Mouse (Mus musculus): Measurements from ENCODE around the gene Pdzd3. TPM values are rescaled to one million over a fixed set of nuclear protein-coding genes. Genes with fewer than 3 reads are reported as not detected.

The Pdzd3 gene
- not detected for polyA plus RNA-seq (2014; fragmentation: Illumina TruSeq; extraction: RNeasy Lipid Tissue Mini Kit (QIAGEN cat#74804); ENCODE audit: low read depth, low replicate concordance)

GRCm38 (mm10) chr9:44251314-44251713 is at the start of gene Pdzd3:
Gene Pdzd3, minus strand, starts transcription at chr9:44251471.

GRCm38 (mm10) chr9:44288076-44288958 is 37.0 kb upstream of the Pdzd3 start, which contains the start of gene Abcg4:
Gene Abcg4, minus strand, starts transcription at chr9:44288615.

GRCm38 (mm10) chr9:44268432-44268831 is 17.2 kb upstream of the Pdzd3 start, which contains the start of gene Nlrx1:
Gene Nlrx1, minus strand, starts transcription at chr9:44268599.

GRCm38 (mm10) chr9:44240399-44240798 is 10.9 kb downstream of the Pdzd3 start, which contains the start of gene Ccdc153:
Gene Ccdc153, plus strand, starts transcription at chr9:44240676.

GRCm38 (mm10) chr9:44233802-44234478 is 17.3 kb downstream of the Pdzd3 start, which contains the start of gene Cbl:
Gene Cbl, minus strand, starts transcription at chr9:44234049.

Other genes with a start within 250 kb of the Pdzd3 start
- gene Thy1, start 208.1 kb downstream of the Pdzd3 start, polyA plus RNA-seq (2014; fragmentation: Illumina TruSeq; extraction: RNeasy Lipid Tissue Mini Kit (QIAGEN cat#74804); ENCODE audit: low read depth, low replicate concordance), result 3.5 TPM
- gene Usp2, start 184.4 kb downstream of the Pdzd3 start, polyA plus RNA-seq (2014; fragmentation: Illumina TruSeq; extraction: RNeasy Lipid Tissue Mini Kit (QIAGEN cat#74804); ENCODE audit: low read depth, low replicate concordance), result 7.9 TPM
- not detected for gene Mfrp, start 149.7 kb downstream of the Pdzd3 start, polyA plus RNA-seq (2014; fragmentation: Illumina TruSeq; extraction: RNeasy Lipid Tissue Mini Kit (QIAGEN cat#74804); ENCODE audit: low read depth, low replicate concordance)
- gene C1qtnf5, start 144.2 kb downstream of the Pdzd3 start, polyA plus RNA-seq (2014; fragmentation: Illumina TruSeq; extraction: RNeasy Lipid Tissue Mini Kit (QIAGEN cat#74804); ENCODE audit: low read depth, low replicate concordance), result not detected
- 0.87 TPM for gene Gm49380, start 138.0 kb downstream of the Pdzd3 start, polyA plus RNA-seq (2014; fragmentation: Illumina TruSeq; extraction: RNeasy Lipid Tissue Mini Kit (QIAGEN cat#74804); ENCODE audit: low read depth, low replicate concordance)
- gene Rnf26, start 138.0 kb downstream of the Pdzd3 start, polyA plus RNA-seq (2014; fragmentation: Illumina TruSeq; extraction: RNeasy Lipid Tissue Mini Kit (QIAGEN cat#74804); ENCODE audit: low read depth, low replicate concordance), result 2.0 TPM
- gene Mcam, start 117.0 kb downstream of the Pdzd3 start, polyA plus RNA-seq (2014; fragmentation: Illumina TruSeq; extraction: RNeasy Lipid Tissue Mini Kit (QIAGEN cat#74804); ENCODE audit: low read depth, low replicate concordance), result 10.1 TPM
- 31.5 TPM for gene Cbl, start 17.4 kb downstream of the Pdzd3 start, polyA plus RNA-seq (2014; fragmentation: Illumina TruSeq; extraction: RNeasy Lipid Tissue Mini Kit (QIAGEN cat#74804); ENCODE audit: low read depth, low replicate concordance)
- not detected for gene Ccdc153, start 10.8 kb downstream of the Pdzd3 start, polyA plus RNA-seq (2014; fragmentation: Illumina TruSeq; extraction: RNeasy Lipid Tissue Mini Kit (QIAGEN cat#74804); ENCODE audit: low read depth, low replicate concordance)
- gene Nlrx1, start 17.1 kb upstream of the Pdzd3 start, polyA plus RNA-seq (2014; fragmentation: Illumina TruSeq; extraction: RNeasy Lipid Tissue Mini Kit (QIAGEN cat#74804); ENCODE audit: low read depth, low replicate concordance), result 0.35 TPM
- gene Abcg4, start 37.1 kb upstream of the Pdzd3 start, polyA plus RNA-seq (2014; fragmentation: Illumina TruSeq; extraction: RNeasy Lipid Tissue Mini Kit (QIAGEN cat#74804); ENCODE audit: low read depth, low replicate concordance), result 1.7 TPM
- 17.7 TPM for gene Hinfp, start 54.2 kb upstream of the Pdzd3 start, polyA plus RNA-seq (2014; fragmentation: Illumina TruSeq; extraction: RNeasy Lipid Tissue Mini Kit (QIAGEN cat#74804); ENCODE audit: low read depth, low replicate concordance)
- gene C2cd2l, start 68.8 kb upstream of the Pdzd3 start, polyA plus RNA-seq (2014; fragmentation: Illumina TruSeq; extraction: RNeasy Lipid Tissue Mini Kit (QIAGEN cat#74804); ENCODE audit: low read depth, low replicate concordance), result 2.2 TPM
- 12.7 TPM for gene Dpagt1, start 74.5 kb upstream of the Pdzd3 start, polyA plus RNA-seq (2014; fragmentation: Illumina TruSeq; extraction: RNeasy Lipid Tissue Mini Kit (QIAGEN cat#74804); ENCODE audit: low read depth, low replicate concordance)
- gene H2afx, start 83.2 kb upstream of the Pdzd3 start, polyA plus RNA-seq (2014; fragmentation: Illumina TruSeq; extraction: RNeasy Lipid Tissue Mini Kit (QIAGEN cat#74804); ENCODE audit: low read depth, low replicate concordance), result 2.9 TPM
- 50.5 TPM for gene Hmbs, start 92.8 kb upstream of the Pdzd3 start, polyA plus RNA-seq (2014; fragmentation: Illumina TruSeq; extraction: RNeasy Lipid Tissue Mini Kit (QIAGEN cat#74804); ENCODE audit: low read depth, low replicate concordance)
- gene Vps11, start 110.2 kb upstream of the Pdzd3 start, polyA plus RNA-seq (2014; fragmentation: Illumina TruSeq; extraction: RNeasy Lipid Tissue Mini Kit (QIAGEN cat#74804); ENCODE audit: low read depth, low replicate concordance), result 25.8 TPM
- gene Hyou1, start 128.0 kb upstream of the Pdzd3 start, polyA plus RNA-seq (2014; fragmentation: Illumina TruSeq; extraction: RNeasy Lipid Tissue Mini Kit (QIAGEN cat#74804); ENCODE audit: low read depth, low replicate concordance), result 25.3 TPM
- 4.2 TPM for gene Slc37a4, start 145.4 kb upstream of the Pdzd3 start, polyA plus RNA-seq (2014; fragmentation: Illumina TruSeq; extraction: RNeasy Lipid Tissue Mini Kit (QIAGEN cat#74804); ENCODE audit: low read depth, low replicate concordance)
- 681 TPM for gene Rps25, start 155.7 kb upstream of the Pdzd3 start, polyA plus RNA-seq (2014; fragmentation: Illumina TruSeq; extraction: RNeasy Lipid Tissue Mini Kit (QIAGEN cat#74804); ENCODE audit: low read depth, low replicate concordance)
- 64.7 TPM for gene Trappc4, start 156.1 kb upstream of the Pdzd3 start, polyA plus RNA-seq (2014; fragmentation: Illumina TruSeq; extraction: RNeasy Lipid Tissue Mini Kit (QIAGEN cat#74804); ENCODE audit: low read depth, low replicate concordance)
- 7.0 TPM for gene Ccdc84, start 167.1 kb upstream of the Pdzd3 start, polyA plus RNA-seq (2014; fragmentation: Illumina TruSeq; extraction: RNeasy Lipid Tissue Mini Kit (QIAGEN cat#74804); ENCODE audit: low read depth, low replicate concordance)
- not detected for gene Foxr1, start 189.7 kb upstream of the Pdzd3 start, polyA plus RNA-seq (2014; fragmentation: Illumina TruSeq; extraction: RNeasy Lipid Tissue Mini Kit (QIAGEN cat#74804); ENCODE audit: low read depth, low replicate concordance)
- not detected for gene Upk2, start 203.5 kb upstream of the Pdzd3 start, polyA plus RNA-seq (2014; fragmentation: Illumina TruSeq; extraction: RNeasy Lipid Tissue Mini Kit (QIAGEN cat#74804); ENCODE audit: low read depth, low replicate concordance)
- 1.7 TPM for gene Bcl9l, start 231.4 kb upstream of the Pdzd3 start, polyA plus RNA-seq (2014; fragmentation: Illumina TruSeq; extraction: RNeasy Lipid Tissue Mini Kit (QIAGEN cat#74804); ENCODE audit: low read depth, low replicate concordance)